Mouse (Mus musculus) megakaryocyte-erythroid progenitor cell, adult 5-6 weeks (primary cell): ENCODE results near the gene Igfbp6. TPM values are rescaled to one million over a fixed set of nuclear protein-coding genes. Genes with fewer than 3 reads are reported as not detected.

Experiments used
- ATAC-seq: replicated peaks from 2 replicates; pipeline ENCODE4 v1.8.0; 2016; ENCODE audit warnings: mild to moderate bottlenecking, inconsistent platforms; ENCODE audit not compliant: severe bottlenecking, poor library complexity, low FRiP score, low TSS enrichment
- total RNA-seq, 2 experiments: library from RNA; stranded (forward) in 1 of 2; stranded (reverse) in 1 of 2; fragments of 200-1000, 215-1000 nt in 1 of 2; fragments of >200 nt in 1 of 2; fragmentation: Nextera tagmentation in 1 of 2; gene quantifications; 2 replicates each; pipeline ENCODE4 v1.2.3; 2014 to 2017

Gene Igfbp6
- total RNA-seq (2014; fragmentation: Nextera tagmentation), result not detected in 2 replicates
- total RNA-seq (2017), result not detected in 2 replicates

- no peak for ATAC-seq
Observed at GRCm38 (mm10) chr15:102144274-102144711, at the start of gene Igfbp6. Igfbp6 (plus strand) TSS chr15:102144362.

DNA sequence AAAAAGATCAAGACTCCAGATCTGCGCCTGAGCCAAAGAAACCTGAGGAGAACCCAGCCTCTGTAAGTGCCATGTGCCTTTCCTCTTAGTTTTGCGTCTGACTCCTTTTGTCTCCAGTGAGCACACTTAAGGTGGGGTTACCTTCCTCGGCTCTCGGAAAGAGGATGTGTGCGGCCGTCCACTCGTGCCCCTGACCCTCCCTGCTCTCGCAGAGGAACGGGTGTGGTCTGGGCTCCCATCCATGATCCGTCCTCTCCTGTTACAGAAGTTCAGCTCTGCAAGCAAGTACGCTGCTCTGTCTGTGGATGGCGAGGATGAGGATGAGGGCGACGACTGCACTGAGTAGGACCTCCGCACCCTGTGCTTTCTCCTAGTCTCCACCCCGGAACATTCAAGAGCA is 49.2 kb upstream of the Igfbp6 start:
- no peak for ATAC-seq

DNA sequence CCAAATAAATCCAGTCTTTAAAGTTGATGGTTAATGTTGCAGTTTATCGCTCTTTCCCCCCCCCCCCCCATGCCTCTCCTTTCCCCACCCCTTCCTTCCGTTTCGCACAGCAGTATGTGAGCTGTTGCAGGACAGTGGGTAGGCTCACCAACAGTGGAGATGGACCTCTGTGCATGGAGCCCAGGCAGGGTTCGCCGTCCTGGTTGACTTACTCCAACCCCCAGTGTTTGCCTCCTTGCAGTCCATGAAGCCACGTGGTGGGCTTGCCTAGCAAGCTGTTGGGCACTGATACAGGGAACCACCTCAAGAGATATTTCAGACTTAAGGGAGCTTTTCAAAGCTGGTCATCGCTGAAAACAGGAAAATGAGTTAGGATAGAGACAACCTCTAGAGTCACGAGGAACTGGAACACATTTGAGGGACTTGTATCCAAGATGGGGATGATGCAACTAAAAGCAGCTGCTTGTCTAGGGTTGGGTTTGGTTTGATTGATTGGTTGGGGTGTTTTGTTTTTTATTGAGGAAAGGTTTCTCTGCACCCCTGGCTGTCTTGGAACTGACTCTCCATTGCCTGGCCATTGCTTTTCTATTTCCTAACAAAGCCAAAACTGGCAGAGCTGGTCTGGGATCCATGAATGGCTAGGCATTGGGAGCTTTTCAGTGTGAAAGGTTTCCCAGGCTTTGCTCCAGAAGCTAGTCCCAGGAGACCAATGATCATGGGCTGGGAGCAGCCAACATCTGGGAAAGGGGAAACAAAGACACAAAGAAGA is 46.8 kb upstream of the Igfbp6 start:
- ATAC-seq, result no peak

DNA sequence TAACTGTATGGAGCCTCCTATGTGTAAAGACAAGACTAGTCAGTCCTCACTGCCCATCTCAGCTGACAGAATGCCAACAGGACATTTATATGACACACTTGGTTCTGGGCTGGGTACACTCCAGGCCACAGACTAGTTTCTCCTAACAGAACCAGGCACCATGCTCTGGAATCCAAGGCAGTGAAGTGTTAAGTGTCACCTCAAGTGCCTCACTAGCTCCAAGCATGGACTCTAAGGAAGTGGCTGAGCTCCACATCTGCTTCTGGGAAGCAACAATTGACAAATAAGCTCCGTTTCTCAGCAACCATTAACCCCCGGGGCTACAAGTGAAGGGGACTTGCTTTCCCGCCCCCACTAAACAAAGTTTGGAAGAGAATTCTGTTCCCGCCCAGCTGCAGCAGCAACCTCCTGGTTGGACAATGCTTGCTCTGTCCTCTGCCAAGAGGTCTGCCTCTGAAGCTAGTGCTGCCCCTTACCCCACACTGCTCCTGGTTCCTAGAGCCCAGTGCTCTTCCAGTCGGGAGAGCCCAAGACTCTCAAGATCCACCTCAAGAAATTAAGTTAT is 46.1 kb upstream of the Igfbp6 start:
- no peak for ATAC-seq

- no peak for ATAC-seq
Observed at GRCm38 (mm10) chr15:102099260-102099659, 44.9 kb upstream of the Igfbp6 start.

- no peak for ATAC-seq
Observed at GRCm38 (mm10) chr15:102099771-102100160, 44.4 kb upstream of the Igfbp6 start.

GRCm38 (mm10) chr15:102100161-102100981 is 43.8 kb upstream of the Igfbp6 start, which contains the start of gene Tns2:
Tns2 (plus strand) TSS chr15:102100413.
- peak; percentile 67 for ATAC-seq

DNA sequence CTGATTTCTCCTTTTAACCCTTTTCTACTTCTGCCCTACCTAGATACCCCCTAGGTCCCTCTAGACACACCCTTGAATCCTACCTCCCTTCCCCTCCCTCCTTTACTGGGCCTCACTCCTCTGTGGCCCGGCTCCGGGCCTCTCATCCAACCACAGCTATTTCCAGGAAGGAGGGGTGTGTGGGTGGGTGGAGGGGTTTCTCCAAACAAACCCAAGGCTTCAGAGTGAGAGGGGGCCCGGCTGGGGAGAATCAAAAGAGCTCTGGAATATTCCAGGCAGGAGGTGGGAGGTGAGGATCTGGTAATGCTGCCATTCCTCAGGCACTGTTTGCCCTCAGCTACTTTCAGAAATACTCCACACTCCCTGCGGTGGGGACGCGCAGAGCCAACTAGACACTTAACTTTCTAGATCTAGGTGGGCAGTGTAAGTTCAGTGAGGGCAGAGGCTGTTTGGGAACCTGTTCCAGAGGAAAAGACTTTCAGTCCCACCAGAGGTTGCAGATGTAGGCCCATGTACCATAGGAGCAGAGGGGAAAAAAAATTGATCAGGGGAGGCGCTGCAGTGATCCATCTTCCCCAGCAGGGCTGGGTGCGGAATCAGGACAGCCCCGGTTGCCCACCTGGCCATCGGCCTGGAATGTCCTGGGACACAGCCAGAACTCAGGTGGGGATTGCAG is 43.0 kb upstream of the Igfbp6 start:
- no peak for ATAC-seq

DNA sequence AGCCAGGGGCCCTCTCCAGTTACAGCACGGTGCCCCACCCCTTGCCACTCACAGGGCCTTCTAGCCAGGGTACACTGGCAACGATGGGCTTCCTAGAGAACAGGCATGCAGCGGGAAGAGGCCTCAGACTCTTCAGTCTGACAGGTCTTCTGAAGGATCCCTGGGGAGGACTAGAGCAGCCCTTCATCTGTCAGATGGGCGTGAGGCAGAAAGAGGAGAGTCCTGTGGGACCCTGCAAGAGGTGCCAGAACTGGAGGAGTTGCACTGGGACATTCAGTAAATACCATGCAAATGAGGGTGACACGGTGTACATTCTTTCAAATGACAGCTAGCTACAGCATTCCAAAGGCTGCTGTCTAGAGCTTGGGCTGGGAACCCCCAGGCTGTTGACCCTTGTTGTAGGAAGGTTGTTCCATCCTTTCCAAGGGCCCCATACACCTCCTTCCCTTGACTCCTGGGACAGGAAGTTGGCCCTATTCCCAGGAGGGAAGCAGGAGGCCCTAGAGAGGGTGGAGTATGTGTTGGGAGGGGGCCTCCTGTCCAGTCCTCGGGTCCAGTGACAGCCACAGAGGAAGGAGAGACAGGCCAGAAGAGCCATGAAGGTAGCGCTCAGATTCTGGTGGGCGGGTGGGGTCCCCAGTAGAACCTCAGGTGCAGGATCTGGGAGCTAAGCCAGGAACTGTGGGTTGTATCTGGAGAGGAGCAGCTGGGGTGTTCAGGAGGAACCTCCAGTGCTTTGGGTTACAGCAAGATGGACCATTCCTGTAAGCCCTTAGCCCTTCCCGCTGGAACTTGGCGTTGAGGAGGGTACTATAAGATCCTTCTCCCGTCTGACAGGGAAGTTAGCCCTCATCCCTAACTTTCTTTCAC is 42.3 kb upstream of the Igfbp6 start:
- ATAC-seq, result no peak

GRCm38 (mm10) chr15:102102548-102103121 is 41.5 kb upstream of the Igfbp6 start:
- ATAC-seq, result no peak

- ATAC-seq, result no peak
Observed at GRCm38 (mm10) chr15:102103371-102103946, 40.7 kb upstream of the Igfbp6 start.

DNA sequence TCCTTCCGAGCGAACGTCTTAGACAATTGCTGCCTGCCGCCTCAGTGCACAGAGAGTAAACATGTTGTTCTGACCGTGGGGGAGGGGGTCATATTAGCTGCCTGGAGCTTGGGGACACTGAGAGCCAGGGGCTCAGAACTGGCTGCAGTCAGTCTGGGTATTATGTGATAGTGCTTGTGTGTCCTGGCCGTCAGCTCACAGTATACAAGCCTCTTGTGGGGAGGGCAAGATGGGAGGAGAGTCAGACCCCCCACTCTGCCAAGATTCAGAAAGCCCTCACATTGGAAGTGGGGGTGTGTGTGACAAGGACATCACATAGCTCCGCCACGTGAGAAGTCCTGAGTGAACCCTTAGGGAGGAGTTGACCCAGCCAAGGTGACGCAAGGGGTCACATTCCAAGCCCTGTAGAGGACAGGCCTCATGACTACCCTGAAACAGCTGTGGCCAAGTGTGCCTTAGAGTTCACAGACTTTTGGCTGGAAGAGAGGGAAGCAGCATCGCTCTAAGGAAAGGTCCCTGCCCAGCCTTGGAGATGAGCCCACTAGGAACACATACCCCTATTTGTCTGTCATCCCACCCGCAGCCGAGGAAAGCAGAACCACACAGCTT is 40.1 kb upstream of the Igfbp6 start:
- no peak for ATAC-seq

- ATAC-seq, result 0 out of 2 replicates have a peak, but pooled peaks have one; percentile 23
Observed at GRCm38 (mm10) chr15:102105360-102105759, 38.8 kb upstream of the Igfbp6 start.

- ATAC-seq, result no peak
Observed at GRCm38 (mm10) chr15:102105764-102106730, 38.1 kb upstream of the Igfbp6 start.

GRCm38 (mm10) chr15:102106754-102107456 is 37.3 kb upstream of the Igfbp6 start:
- ATAC-seq, result no peak
